Mouse (Mus musculus) erythroblast, embryonic 14.5 days (primary cell): Measurements from ENCODE around the gene Olfr557.

ENCODE experiments used
- GATA1 ChIP-seq: IDR thresholded peaks from 2 replicates; pipeline ENCODE4 v1.6.1; 2012; ENCODE audit warnings: low read length, inconsistent platforms, mixed read lengths
- TAL1 ChIP-seq: IDR thresholded peaks from 3 replicates; pipeline ENCODE4 v1.6.1; 2012; ENCODE audit warnings: low read length, inconsistent platforms, mixed read lengths

GRCm38 (mm10) chr7:102676225-102676624, 19.5 kb upstream of the Olfr557 start:
- TF ChIP-seq GATA1 (no peak), TAL1 (no peak)
